Mouse (Mus musculus) left cerebral cortex, postnatal 36 days (tissue): ENCODE measurements around the gene Ptpn5. TPM values are rescaled to one million over a fixed set of nuclear protein-coding genes. Genes with fewer than 3 reads are reported as not detected.

Experiments
- DNase-seq, 2 experiments: peaks; one replicate each; pipeline ENCODE4 v3.0.0; 2021 to 2022; ENCODE audit warnings: low spot score in 2 of 2, mixed read lengths in 1 of 2
- intact Hi-C: fragments of 180-260 bp; cut with DNase I; formaldehyde crosslinking; loops from one replicate; pipeline ENCODE4 v1.15.1; 2025
- total RNA-seq, 2 experiments: library from RNA; stranded (reverse); gene quantifications; 2 replicates each; pipeline ENCODE4 v1.2.3; 2021

Ptpn5 gene
- total RNA-seq, 2 experiments from 2014 or later: 149 to 184 TPM

GRCm38 (mm10) chr7:47115491-47115890 lies 18.0 kb downstream of the Ptpn5 start:
- intact Hi-C loops: no loop called here
- DNase-seq: no peak

DNA sequence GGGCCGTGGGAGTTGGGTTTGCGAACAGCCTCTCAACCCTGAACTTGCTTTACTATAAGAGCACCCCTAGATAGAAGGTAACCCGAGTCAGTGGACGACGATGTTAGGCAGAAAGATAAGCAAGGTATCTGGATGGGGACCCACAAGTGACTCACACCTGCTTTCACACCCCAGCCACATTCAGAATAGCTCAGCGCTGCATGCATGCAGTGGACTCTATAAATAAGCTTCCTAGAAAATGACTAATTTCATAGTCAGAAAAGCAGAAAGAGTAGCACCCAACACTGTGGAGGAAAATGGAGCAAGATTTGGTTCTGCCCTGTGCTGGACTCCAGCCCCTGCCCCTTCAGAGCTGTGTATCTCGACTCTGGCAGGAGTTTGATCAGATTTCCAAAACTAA lies 20.1 kb downstream of the Ptpn5 start:
- intact Hi-C loops: no loop called here
- DNase-seq: peak; percentile 54 to 69

DNA sequence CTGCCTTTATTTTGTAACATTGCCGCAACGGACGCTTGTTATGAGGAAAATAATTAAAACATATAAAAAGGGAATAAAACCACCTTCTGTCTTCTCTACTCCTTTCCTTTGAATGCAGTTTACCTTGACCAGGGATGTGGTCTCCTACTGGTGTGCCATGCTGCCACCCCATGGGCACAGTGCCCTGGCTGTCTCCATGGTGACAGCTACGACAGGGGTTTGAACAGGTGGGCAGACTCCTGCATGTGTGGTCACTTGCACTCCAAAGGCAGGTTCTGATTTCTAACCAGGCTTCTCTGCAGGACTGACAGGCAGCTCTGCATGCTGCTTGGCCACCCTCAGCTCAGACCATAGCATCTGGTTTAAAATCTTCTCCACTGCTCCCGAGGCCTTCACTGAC lies 21.4 kb downstream of the Ptpn5 start:
- intact Hi-C loops: no loop called here

DNA sequence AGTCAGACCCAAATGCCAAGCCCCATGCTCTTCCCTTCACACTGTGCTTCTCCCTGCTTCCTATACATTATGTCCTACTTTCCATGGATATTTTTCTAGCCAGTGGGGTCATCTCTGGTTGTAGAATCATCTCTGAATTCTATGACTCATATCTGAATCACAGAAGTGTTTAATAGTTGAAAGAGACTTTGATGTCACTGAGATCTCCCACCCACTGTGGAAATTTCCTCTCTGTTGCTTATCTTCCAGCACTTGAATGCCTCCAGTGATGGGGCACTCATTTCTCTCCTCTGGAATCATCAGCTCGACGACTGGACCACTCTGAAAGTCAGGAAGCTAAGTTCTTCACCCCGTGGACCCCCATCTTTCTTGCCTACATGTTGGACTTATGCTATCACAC lies 22.4 kb downstream of the Ptpn5 start:
- no peak for DNase-seq

More for the DNA sequence above, 21.4 kb downstream of the Ptpn5 start:
- no peak for DNase-seq

DNA sequence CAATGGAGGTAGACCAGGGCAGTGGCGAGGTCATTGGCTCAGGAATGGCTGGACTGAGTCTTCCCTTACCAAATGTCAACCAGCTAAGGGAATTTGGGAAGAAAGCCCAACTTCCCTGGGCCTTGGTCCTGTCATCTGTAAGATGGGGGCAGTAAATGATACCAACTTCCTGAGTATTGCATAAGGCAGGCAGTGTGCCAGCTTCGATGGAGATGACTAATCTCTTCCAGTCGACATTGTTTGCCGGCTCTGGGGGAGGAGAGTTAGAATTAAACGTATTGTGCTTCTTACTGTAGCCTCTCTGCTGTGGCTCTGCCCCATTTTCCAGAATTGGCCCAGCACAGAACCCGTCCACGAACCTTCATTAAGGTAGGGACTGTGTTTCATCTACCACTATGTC lies 23.0 kb downstream of the Ptpn5 start:
- intact Hi-C loops: no loop called here
- DNase-seq: peak; percentile 50 to 62

More for the DNA sequence above, 22.4 kb downstream of the Ptpn5 start:
- intact Hi-C loops: no loop called here

- intact Hi-C loops: no loop called here
- DNase-seq: peak; percentile 71 to 76
Measured at GRCm38 (mm10) chr7:47108779-47109189, 24.7 kb downstream of the Ptpn5 start.

DNA sequence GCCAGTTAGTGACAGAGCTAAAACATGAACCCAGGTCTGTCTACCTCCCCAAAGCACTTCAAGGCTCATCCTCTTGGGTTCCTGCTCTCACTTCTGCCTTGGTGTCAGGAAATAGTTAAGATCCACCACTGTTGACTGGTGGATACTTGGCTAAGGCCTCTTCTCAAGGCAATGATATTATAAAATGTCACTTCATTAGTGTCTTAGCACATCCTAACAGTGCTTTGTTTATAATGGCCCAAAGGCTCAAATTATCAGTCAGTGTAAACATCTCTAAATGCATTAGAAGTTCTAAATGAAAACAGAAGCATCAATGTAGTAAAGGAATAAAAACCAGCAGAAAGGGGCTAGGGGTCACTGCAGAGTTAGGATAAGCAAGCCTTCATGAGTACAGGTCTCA lies 26.5 kb downstream of the Ptpn5 start:
- DNase-seq: no peak
- intact Hi-C loops: no loop called here

DNA sequence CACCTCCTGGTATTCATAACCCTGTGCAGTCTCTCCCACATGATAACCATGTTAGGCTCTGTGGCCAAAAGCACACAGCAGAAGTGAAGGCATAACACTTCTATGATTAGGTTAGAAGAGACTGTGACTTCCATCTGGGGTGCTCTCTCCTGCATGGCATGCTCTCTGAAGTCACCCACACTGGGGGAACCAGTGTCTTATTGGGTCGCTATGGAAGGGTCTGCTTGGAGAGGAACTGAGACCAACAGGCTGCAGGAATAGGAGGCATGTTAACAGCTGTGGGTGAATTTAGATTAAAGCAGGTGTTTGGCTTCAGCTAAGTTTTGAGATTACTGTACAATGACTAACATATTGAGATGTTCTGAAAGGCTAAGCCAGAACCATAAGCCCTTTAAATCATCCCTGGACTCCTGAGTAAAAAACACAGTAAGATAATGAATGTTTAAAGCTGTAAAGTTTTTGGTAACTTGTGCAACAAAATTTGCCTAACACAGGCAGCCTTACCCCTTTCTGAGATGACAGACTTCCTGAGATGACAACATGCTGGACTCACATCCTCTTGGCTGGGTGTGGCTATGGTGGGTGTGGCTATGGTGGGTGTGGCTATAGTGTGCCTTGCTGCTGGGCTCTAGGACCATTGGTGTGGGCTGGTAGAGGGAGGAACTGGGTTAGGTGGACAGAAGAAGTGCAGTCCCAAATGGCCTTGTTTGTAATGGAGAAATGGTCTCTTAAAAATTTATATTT lies 29.6 kb downstream of the Ptpn5 start:
- intact Hi-C loops: no loop called here
- no peak for DNase-seq

DNA sequence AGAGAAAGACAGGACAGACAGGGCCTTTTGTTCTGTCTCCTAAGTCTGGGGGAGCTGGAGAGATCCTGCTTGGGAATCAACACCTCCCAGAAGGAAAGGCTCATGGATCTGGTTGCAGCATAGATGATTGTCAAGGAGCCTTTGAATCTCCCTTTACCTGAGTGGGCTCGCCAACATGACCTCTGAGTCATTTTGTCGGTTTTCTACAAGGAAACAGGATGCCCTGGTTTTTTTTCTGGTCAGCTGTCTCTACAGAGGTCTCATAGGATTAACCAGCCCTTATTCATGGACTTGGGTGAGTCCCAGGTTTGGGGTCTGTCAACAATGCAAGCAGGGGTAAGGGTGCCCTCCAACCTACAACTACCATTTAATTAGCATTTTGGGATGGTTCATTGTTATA lies 30.5 kb downstream of the Ptpn5 start:
- intact Hi-C loops: no loop called here
- no peak for DNase-seq

DNA sequence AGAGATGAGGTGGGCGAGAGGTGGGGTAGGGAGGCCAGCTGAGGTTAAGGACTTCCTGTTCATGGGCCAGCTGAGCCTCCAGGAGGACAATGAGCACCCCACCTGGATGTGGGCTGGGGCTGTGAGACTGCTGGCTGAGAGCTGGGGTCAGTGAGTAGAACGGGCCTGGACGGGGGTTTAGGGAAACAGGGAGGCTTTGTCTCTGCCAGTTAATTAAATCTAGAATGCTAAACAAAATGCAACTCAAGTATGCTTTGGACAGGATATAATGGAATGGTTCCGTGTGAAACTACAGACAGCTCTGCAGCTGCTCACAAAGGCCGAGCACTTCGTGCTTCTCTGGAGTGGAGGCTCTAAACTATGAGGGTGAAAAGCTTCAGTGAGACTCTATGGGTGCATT lies 32.9 kb downstream of the Ptpn5 start:
- no peak for DNase-seq
- intact Hi-C loops: no loop called here

DNA sequence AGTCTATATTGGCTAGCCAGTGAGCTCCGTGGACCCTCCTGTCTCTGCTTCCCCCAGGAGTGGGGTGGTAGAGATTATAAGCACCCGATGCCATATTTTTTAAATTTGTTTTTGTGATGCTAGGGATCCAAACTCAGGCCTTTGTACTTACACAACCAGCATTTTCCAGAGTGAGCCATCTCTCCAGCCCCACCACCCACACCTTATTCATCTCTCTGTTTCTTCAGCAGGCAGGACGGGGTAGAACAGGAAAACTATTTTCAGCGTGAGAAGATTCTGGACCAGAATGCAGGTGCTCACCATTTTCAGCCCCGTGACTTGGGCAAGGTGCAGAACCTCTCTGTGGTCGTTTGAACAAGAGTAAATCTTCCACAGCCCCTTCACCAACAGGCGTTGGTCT lies 34.2 kb downstream of the Ptpn5 start:
- intact Hi-C loops: loop anchor here (5.0 kb wide), 1 partner anchor 33 kb away; the partner anchor contains the start of gene Ptpn5
- peak in 1 of 2 experiments; percentile 45 for DNase-seq

- peak; percentile 55 to 60 for DNase-seq
- intact Hi-C loops: loop anchor here (5.0 kb wide), 1 partner anchor 34 kb away; the partner anchor contains the start of gene Ptpn5
Measured at GRCm38 (mm10) chr7:47098044-47098443, 35.4 kb downstream of the Ptpn5 start.

DNA sequence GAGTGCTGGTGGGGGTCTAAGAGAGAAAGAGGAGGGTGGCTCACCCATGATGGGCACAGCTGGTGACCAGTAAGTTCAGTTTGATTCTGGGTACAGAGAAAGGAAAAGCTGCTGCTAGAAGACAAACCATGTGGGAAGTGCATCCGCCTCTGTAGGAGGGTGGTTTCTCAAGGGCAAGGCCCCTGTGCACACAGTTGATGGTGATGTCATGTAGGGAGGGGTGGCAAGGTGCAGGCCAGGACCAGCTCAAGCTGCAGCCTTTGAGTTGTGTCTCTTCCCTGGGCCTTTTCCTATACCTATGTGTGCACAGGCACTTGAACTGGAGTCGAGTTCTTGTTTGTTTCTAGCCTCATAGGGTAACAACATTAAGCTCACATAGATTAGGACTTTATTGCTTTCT lies 38.5 kb downstream of the Ptpn5 start:
- DNase-seq: no peak
- intact Hi-C loops: loop anchor here (5.0 kb wide), 1 partner anchor 37 kb away; the partner anchor contains the start of gene Ptpn5

DNA sequence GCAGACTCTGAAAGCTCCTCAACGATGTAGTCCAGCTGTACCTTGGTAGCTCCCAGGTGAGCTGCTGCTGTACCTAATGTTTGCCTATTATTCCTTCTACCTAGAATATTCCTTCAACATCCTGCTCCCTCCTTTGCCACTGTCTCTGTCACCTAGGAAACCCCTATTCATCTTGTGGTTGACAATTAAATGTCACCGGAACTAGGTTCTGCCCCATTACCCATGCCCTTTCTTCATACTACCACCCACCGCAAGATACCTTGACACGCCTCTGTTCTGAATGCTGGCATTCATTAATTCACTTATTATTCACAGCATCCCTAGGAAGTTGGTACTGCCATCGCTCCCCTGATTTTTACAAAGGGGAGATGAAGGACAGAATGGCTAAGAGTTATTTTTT lies 39.5 kb downstream of the Ptpn5 start:
- DNase-seq: no peak
- intact Hi-C loops: no loop called here

DNA sequence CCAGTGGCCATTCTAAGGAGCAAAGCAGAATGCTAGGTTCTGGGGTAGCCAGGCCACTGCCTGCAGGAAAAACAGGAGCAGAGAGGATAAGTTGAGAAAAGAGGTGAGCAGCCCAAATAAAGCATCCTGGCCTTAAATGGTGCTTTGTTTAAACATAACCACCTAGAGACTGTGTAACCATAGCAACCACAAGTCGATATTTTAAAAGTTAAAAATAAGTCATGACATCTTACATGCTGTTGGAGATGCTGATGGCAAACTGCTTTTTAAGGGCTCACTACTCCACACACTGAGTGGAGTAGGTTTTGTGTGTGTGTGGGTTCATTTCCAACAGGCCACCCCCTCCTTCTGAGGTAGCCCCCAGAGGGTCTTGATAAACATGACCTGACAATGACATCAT lies 48.4 kb downstream of the Ptpn5 start:
- no peak for DNase-seq
- intact Hi-C loops: no loop called here

- intact Hi-C loops: loop anchor here (2.0 to 5.0 kb wide), 3 partner anchors 51 to 66 kb away; partner anchors contain the start of gene Ptpn5
- peak; percentile 41 to 64 for DNase-seq
Measured at GRCm38 (mm10) chr7:47081277-47081676, 52.2 kb downstream of the Ptpn5 start.

- intact Hi-C loops: loop anchor here (2.0 to 5.0 kb wide), 3 partner anchors 51 to 66 kb away; partner anchors contain the start of gene Ptpn5
- no peak for DNase-seq
Measured at GRCm38 (mm10) chr7:47080868-47081267, 52.6 kb downstream of the Ptpn5 start.

DNA sequence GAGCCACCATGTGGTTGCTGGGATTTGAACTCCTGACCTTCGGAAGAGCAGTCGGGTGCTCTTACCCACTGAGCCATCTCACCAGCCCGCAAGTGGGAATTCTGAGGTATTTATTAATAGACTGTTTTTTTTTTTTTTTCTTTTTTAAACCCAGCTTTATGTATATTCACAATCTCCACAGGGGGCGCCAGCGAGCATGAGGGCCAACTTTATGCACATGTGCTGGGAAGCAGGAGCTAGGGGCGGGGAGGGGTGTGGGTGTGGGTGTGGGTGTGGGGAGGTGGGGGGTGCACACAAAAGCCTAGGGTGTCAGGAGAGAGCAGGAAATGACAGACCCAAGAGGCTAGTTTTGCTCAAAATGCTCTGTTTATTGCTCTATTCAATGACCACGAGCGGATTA lies 56.0 kb downstream of the Ptpn5 start:
- intact Hi-C loops: no loop called here
- DNase-seq: no peak

- intact Hi-C loops: no loop called here
Measured at GRCm38 (mm10) chr7:47076729-47077128, 56.8 kb downstream of the Ptpn5 start.

DNA sequence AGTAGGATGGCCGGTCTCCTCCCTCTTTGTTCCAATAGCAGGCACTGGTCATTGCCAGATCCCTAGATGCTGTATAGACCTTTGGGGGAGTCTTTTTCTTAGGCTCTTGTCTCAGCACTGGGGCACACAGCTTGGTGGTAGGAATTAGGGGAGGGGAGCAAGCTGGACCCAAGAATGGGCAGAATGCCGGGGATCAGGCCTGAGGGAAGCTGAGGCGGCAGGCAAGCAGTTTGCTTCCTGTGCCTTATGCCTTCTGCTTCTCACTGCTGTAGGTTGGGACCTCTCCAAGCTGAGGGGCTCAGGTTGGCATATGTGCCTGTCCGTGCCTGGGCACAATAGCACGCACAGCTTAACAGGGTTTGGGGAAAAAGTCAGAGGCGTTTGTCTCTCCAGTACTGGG lies 57.3 kb downstream of the Ptpn5 start:
- intact Hi-C loops: no loop called here
- DNase-seq: no peak

More at GRCm38 (mm10) chr7:47076729-47077128, 56.8 kb downstream of the Ptpn5 start:
- no peak for DNase-seq
